Mouse (Mus musculus): ENCODE measurements at regions not wholly inside any gene's neighbourhood (a gene's known extent, or its start where the extent isn't known, plus 50 kb on each side); places are given as distances from the start of the nearest gene placed in this dataset.
A peak's percentile ranks its signal among the peaks of the same experiment; 100 is the strongest.

DNA sequence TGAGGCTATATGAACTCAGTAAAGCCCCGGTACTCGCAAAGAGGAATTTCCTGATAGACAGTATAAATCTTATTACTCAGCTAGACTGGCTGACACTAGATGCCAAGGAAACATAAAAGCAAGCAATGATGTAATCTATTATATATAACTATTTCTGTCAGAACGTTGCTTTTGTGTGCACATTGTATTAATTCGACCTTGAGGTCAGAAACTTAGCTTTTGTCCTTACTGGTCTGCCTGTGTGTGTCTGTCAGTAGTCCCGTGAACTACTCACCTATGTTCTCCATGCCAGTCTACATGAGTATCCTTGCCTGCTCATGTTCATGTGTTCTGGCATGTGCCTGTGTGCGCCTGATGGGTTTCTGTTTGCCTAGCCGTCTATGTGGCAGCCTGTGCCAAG is 70.5 kb downstream of the Tmx1 start:
- no peak for DNase-seq

DNA sequence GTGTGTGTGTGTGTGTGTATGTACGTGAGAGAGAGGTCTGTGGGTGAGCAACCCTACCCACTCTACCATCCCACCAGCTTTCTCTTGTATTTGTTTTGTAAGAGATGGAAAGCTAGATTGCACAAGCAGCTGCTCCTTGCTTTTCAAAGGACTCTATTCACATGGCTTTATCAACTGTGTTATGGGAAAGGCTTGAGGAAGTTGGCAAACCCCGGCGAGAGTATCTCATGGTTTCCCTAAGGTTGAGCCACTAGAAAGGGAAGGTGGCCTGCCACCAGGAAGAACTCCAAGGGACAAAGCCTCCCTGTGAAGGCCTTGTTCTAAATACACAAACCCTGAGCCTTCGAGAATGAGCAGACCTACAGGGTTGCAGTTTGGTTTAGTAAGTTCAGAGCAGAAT is 71.8 kb downstream of the Tmx1 start:
- no peak for DNase-seq

DNA sequence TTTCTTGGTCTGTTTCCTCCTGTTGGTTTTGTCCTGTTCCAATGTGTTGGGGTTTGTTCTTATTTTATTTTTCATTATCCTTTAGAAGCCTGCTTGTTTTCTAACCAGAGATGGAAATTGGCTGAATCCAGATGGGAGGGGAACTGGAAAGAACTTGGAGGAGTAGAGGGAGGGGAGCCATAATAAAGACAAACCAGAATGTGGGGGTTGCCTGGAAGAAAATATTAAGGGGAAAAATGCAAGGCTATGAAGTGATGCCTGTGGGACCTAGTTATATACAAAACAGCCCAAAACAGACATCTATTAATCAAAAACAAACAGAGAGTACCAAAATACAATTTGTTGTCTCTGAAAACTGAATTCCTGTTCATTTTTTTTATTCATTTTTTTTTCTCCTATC is 78.8 kb downstream of the Tmx1 start:
- DNase-seq = no peak

DNA sequence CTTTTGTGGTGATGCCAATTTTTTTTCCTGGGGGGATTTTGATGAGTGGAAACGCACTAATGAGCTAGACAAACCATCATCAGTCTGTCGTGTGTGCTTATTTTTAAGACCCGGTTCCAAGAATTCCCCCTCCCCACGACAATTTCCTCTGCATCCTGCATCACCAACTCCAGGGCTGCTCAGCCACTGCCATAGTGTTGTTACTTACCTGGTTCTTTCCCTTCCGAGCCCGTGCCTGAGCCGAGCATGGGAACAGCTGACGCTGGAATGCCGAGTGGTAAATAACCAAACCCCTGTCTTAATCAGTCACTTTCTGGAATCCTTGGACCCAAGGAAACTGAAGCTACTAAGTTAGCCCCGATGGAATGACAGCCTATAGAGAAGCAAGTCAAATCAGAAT is 79.3 kb downstream of the Tmx1 start:
- no peak for DNase-seq

DNA sequence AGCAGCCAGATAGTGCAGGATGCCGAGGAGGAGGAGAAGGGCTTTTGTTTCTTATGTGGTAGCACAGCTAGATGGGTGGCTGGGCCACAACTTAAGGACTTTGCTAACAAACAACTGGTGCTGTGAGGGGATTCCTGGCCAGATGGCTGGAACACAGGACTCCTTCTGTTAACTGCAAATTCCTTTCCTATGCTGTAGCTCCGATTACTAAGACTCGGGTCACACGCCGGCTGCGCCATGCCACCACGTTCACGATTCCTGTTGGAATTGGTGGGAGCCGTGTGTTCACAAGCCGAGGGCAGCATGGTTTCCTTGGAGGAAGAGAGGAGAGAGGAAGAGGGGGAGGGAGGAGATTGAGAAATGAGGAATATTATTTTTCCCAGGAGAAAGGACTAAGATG is 79.9 kb downstream of the Tmx1 start:
- DNase-seq = no peak

DNA sequence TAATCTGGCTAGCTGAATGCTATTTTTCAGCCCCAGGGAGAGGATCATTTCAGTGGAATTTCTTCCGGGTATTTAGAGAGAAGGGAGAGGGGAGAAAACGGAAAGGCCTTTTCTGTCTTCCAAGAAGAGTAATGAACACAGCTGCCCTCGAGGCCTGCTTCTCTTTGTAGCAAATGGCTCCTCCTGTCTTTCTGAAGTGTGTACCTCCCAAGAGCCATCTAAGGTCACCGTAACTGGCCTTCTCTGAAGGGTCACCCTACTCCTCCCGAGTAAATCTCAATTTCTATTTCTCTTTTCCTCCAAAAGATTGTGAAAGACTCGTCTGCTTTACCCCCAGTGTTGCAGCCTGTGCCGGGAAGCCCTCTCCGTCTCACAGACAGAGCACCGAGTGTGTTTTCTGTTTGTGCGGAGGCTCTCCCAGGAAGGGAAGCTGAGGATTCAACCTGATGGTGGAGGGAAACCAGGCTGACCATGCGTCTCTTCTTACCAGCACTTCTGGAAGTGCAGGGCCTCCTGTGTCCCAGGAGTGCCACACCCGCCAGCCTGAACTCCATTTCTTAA is 80.6 kb downstream of the Tmx1 start:
- DNase-seq = no peak

DNA sequence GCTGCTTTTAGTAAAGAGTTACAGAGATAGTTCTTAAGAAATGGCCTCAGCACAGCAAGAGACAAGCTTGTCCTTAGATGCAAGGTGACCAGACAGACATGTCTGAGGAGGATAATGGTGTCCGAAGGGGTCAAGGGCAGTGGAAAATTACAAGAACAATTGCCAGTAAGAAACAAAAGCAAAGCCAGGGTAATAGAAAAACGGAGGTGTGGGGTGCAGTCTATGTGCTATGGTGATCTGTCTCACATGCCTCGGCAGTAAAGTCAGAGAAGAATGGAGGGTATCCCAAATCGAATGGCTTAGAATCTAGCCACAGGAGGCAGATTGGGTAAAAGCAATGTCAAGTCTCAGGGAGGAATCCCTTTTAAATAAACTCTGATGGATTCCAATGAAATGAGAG is 86.2 kb downstream of the Tmx1 start:
- no peak for DNase-seq

DNA sequence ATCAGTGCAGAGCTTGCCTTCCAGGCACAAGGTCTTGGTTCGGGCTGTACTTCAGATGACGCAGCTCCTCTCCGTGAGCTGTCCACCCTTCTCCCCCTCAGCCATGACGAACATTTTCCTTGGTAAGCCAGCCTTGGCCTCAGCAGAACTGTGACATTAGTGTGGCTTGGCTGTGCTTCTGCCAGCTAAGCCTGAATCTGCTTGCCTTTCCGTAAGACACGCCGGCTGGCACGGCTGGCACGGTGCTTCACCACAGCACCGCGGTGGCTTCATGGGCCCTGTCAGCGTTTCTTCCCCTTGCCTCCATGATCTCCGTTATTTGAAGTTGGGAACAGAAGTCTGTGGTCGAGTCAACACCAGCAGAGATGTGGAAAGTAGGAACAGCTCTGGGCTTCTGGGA is 87.0 kb downstream of the Tmx1 start:
- no peak for DNase-seq

DNA sequence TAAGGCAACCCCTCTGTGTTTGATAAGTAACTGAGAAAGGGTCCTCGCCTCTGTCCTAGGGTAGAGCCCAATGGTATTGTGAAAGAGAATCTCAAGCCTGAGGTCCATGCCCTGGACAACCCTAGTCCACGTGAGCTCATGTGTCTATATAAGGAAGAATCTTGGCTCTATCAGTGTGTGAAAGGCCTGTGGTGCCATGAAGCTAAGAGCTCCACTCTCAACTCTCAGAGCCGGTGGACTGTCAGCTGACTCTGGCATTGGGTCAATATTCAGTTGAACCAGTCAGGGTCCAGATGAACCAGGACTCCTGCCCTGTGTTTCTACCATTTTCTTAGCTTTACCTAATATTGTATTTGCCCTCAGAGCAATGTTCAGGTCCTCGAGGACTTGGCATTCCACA is 88.5 kb downstream of the Tmx1 start:
- no peak for DNase-seq

DNA sequence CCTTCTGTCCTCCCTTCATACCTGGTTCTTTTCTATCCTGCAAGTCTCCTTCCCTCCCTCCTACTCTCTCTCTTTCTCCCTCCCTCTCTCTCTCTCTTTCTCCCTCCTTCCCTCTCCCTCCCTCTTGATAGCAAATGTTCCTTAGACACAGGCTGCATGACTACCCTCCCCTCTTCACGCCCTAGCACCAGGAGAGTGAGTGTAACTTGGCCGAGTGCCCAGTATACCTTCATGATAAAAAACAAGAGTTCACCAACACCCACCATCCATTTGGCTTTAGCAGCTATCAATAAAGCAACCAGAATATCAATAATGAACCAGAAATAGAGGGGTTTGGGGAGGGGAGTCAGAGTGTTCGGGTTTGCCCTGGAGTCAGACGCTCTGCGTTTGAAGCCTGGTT is 90.4 kb downstream of the Tmx1 start:
- DNase-seq = no peak

DNA sequence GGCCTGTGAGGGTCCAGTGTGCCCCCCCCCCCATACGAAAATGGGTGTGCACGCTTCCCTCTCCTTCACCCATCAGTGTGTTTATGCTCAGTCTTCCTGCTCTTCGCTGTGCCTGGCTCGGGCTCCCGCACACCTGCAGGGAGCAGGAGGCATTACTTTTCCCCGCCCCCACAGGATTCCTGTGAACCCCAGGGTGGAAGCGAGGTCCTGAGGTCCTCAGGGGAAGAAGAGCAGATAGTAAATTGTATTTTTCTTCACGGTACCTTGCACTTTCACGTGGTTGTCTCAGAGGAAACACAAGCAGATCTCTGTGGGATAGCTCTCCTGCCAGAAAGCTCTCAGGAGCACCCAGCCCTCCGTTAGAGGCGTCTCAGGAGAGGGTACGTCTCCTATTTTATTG is 91.4 kb downstream of the Tmx1 start:
- no peak for DNase-seq

DNA sequence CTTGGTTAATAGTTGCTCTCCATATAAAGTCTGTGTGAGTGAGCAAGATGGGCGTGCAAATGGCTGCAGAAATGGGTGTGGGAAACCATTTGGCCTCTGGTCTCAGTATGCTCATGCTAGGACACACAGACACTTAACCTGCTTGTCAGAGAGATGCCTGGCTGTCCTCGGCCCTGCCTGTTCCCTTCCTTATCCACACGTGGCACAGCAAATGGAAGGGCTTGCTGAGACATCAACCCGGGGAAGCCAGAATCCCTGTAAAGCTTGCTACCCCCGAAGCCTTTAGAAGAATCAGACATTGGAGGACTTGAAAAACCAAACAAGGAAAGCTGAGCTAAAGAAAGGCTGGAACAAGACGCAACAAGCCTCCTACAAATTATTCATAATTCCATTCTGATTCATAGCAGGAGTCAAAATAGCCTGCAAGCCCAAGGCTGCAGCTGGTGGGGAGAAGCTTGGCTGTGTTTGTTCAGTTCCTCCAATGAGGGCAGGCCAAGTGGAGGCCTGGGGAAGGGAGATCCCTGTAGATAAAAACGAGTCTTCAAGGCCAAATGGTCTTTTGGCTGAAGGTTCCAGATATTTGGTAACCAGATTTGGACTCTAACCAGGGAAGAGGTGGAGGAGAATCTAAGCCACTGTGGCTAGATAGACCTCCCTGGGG is 92.1 kb downstream of the Tmx1 start:
- peak; percentile 14 for DNase-seq

DNA sequence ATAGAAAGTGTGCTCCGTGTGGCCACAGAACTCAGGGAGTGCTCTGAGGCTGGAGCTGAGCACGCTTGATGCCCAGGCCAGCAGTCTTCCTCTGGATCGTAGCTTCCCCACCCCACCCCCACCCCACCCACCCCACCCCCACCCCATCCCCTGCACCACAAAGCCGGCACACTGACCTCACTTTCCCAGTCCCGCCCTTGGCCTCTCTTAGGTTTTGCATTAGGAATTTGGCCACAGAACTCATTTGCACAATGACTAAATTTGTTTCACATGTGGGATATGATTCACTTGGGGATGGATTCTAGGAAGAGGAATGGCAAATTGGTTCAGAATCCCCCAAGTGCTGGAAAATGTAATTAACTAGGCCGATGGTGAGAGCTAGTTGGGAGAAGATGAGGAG is 94.3 kb downstream of the Tmx1 start:
- DNase-seq = no peak

DNA sequence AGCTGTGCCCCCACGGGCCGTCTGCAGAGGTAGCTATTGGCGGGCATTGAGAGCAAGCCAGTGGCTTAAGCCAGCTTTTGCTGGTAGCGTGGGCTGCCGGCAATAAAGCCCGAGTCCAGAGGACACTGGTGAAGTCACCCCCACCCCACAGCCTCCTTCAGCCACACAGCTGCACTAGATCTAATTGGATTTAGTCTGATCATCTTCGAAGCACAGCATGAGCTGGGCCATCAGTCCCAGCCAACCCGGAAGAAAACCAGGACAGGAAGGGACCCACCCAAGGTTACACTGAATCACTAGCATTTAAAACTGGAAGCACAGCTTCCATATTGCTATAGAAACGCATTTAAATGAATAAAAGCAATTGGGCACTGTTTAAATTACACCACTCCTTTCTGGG is 96.4 kb downstream of the Tmx1 start:
- DNase-seq = no peak

DNA sequence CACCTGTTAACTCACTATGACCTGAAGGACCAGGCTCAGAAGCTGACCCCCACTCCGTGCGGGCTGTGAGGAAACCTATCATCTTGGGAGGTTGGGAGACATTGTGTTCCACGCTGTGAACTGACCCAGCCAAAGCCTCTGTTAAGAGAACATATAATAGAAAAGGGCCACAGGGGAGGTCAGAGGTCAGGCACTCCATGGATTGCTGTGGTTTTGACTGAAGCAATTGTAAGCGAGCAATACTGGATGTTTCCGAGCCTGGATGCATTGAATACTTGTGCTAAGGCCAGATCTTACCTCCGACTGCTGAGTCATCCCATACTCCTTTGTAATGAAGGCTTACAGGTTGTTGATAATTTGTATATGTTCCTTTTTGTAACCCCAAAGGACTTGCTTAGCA is 101.0 kb downstream of the Tmx1 start:
- no peak for DNase-seq

DNA sequence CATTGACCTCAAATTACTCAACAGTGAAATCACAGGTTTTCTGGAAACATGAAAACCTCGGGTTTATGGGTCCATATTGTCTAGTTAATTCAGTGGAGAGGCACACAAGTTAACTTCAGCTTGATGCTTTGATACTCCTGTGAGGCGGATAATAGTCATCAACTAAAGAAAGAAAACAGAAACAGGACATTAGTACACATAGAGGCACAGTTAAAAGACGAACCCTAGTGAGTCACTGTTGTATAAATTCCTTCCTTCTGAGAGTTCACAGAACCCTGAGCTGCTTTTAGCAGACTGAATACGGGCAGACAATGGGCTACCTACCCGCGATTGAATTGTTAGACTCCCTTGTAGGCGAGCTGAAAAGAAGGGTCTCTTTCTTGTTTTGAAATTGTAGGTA is 101.7 kb downstream of the Tmx1 start:
- DNase-seq = no peak

DNA sequence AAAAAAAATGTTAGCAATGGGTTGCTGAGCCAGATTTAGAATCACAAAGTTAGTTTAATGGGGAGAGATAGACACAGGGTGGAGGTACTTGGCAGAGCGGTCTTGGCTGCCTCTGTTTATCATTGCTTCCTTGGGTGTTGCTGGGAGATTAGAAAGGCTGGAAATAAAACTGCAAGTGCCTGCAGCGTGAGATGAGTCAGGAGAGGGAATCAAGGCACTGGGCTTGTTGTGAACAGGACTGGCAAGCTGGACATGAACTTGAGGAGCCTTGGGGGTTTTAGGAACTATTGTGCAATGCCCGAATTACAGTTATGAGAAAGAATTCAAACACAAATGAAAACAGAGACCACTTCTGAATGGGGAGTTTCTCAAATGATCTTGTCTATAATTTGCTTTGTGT is 102.8 kb downstream of the Tmx1 start:
- DNase-seq = no peak

DNA sequence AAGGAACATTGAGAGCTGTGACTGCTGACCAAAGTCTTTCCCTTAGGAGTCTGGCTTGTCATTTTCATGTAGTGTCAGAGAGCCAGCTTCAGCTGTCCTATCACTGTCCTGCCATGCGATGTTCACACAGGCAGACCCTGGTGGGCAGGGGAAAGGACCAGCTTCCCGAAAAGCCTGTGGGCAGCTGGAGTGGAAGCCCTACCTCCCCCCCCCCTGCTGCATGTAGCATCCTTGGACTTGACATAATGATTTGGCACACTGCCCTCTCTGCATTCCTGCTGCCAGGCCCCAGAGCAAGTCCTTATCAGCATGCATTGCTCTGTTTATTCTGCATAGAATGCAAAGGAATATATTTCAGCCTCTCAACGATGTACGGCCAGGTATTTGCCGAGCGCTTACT is 103.9 kb downstream of the Tmx1 start:
- DNase-seq = peak; percentile 9

DNA sequence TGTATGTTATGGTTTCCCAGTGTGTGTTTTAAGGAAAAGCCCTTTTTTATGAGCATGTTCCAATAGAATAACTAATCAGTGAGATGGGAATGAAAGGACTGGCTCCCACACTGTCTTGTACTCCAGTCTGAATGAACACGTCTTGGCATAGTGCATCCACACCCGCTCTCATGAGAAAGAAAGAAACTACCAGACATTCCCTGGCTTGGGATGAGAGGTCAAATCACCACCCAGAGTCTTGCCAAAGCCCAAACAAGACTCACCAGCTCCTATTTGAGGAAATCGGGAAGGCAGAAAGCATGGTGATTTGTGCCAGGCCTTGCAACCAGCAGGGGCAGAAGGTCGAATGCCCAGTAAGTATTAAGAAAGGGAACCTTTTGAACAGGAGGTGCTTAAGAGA is 110.6 kb downstream of the Tmx1 start:
- no peak for DNase-seq

DNA sequence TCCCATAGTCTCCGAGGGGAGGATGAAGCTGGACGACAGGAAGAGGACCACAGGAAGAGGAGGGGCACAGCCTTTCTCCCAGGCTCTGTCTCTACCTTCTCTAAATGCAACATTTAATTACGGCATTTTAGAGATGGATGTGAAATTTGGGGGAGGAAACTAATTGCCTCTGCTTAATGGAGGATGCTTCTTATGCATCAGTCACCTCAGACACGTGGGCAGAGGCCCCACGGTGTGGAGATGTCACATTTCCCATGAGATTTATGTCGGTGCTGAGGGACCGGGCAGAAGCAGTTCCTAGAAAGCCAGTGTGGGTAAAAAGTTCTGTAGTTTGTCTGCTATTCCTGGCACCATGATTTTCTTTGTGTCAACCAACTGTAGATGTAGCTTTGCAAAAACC is 122.8 kb downstream of the Tmx1 start:
- DNase-seq = no peak

DNA sequence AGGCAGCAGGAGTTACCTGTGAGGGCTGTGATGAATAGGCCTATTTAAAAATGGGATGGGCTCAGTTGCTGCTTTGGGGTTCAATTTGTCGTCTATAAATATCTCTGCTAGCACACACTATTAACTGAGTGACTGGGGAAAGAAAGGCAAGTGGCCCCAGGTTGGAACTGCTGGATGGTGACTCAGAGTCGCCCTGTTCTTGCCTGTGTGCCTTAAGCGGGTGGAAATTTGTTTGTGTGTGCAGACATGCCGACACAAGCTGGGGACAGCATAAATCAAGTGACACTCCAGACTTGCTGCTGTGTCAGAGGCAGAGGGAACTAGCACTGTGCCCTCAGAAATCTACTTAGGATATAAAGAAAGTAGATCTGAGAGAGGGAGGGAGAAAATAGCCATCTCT is 124.9 kb downstream of the Tmx1 start:
- no peak for DNase-seq

DNA sequence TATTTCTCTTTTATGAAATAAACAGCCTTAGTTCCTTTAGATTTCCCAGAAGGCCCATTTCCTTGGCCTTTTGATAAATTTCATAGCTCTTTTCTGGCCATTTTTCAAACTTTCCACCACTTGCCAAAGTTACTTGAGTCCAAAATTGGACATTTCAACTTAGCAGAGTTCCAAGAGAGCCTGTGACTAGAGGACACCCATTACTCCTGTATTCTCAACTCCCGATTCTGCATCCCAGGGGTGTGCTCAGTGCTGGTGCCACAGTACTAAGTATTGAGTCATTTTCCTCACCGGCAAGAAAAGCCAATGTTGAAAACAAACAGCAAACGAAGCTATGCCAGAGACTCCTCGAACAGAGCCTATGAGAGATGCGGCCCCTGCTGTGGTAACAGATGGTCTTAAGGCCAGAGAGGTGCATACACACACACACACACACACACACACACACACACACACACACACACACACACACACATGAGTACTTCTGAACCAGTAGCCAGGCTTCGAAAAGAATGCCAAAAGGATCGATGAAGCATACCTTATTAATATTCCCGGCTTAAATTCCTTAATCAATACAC is 126.5 kb downstream of the Tmx1 start:
- peak; percentile 91 for DNase-seq

DNA sequence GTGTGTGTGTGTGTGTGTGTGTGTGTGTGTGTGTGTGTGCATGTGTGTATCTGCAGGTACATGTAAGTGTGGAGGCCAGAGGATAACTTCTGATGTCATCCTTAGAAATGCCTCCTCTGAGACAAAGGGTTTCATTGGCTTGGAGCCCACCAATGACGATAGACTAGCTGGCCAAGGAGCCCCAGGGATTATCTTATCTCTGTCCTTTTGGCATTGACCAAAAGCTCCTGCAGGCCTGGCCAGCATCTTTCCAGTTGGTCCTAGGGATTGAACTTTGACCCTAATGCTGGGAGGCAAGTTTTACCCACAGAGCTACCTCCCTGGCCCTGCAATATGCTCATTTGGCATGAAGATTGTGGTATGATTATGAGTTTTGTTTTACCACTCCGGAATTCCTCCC is 133.3 kb downstream of the Tmx1 start:
- peak; percentile 14 for DNase-seq

DNA sequence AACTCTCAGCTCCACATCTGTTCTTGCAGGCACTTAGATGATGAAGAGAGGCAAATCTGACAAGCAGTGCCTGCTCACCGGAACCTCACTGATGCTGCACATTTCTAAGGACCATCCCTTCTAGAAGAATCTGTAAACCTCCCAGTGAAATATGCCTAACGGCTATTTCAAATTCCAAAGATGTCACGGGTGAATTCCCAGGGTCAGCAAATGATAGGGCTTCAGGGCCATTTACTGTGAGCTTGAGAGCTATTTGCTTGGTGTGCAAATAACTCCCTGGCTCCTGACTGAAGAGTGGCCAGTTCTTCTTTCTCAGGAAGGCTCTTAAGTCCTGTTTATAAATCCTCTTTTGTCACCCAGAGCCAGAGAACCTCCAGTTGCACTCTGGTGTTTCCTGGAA is 135.3 kb downstream of the Tmx1 start:
- no peak for DNase-seq

DNA sequence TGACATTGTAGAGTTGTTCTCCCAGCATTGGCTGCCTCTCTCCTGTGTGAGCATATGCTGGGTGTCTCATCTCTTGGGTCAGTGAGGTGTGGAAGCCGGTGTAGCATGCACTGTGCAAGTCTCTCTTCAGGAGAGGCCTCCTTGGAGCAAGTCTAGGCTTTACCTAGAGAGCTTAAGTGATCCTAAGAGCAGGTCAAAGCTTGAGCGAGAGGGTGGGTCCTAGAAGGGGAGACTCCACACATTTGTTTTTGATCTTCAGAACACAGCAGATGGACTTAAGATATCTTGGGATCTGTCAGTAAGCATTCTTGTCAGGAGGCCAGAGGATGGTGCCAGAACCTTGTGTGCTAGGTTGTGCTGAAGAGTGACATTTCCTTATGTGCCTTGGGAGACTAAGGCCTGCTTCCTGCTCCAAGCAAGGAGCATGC is 136.4 kb downstream of the Tmx1 start:
- peak; percentile 85 for DNase-seq

Measured in cerebellum, adult 9-10 months (tissue).